Mouse (Mus musculus) kidney, postnatal 36 days (tissue): Measurements from ENCODE around the gene Myadml2.
A peak's percentile ranks its signal among the peaks of the same experiment; 100 is the strongest.

Source experiments
- DNase-seq, 2 experiments: peaks; one replicate each; pipeline ENCODE4 v3.0.0; 2021 to 2022; ENCODE audit warnings: mixed read lengths in 2 of 2

Gene Myadml2

DNA sequence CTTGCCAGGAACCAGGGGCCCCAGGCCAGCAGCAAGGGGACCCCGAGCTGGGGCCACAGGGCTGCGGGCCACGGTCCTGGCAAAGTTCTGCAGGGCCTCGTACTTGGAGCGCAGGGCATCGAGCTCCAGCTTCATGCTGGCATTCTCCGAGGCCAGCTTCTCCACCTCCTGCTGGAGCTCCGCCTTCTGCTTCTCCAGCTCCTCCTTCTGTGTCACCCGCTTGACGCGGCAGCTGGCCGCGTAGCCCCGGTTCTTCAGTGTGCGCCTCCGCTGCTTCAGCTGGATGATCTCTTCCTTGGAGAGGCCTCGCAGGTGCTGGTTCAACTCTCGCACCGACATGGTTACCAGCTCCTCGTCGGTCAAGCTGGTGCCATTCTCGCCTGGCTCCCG lies 18.6 kb downstream of the Myadml2 start:
- DNase-seq, result peak; percentile 75 to 79

DNA sequence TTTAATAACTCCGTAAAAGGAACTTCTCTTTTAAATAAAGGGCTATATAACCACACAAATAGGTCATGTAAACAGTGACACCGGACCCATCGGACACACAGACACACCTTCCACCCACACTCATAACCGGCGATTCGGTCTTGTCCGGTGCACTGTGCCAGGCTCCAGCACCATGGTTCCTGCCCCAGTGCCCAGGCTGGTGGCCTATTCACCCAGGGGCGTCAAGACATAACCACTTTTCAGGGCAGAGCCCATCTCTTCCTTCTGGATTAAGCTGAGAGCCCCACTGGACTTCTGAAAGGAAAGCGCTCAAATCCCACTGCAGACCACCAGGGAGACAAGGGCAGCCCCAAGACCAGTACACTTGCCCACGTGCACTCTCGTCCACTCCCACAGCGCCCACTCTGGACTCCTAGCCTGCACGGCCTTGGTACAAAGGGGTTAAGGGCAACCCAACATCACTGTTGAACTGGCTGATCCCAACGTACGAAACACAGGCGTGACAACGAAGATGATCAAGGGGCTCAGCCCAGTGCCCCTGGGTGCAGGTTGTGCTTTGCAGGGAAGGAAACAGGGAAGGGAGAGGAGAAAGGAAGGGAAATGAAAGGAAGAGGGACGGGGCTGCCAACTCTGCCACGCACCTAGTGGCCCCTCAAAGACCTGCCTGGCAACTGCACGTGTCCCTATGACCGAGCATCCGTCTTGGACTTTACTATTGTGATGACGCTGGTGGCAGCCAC lies 19.2 kb downstream of the Myadml2 start:
- DNase-seq, result no peak

DNA sequence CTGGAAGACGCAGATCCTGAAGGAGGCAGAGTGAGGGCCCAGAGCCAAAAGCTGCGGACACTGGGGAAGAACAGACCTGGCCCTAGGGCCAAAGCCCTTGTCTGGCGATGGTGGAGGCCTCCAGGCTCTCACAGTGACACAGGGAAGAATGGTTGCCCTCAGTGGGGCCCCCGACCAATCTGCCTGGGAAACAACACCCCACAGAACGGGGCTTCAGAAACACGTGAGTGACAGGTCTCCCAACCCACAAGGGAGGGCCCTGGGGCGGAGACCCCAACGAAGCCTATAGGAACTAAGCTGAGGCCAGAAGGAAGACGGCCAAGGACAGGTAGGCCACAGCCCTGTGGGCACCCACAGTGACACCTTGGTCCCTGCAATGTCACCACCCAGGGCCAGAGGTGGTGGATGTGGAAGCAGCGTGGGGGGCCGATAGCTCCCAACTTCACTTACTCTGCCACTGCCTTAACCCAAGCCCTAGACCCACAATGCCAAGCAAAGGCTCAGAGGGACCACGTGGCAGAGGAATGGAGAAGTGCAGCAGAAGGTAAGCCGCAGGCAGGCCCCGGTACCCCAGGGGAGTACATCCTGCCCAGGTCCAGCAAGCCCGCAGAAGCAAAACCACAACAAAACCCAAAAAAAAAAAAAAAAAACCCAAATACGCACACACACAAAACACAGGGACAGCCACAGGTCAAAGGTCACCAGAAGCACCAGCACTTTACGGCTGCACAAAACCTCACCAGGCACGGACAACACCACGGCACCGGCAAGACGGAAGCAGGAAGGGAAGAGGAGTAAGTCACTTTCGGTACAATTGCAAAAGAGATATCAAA lies 20.3 kb downstream of the Myadml2 start:
- peak; percentile 52 to 61 for DNase-seq

DNA sequence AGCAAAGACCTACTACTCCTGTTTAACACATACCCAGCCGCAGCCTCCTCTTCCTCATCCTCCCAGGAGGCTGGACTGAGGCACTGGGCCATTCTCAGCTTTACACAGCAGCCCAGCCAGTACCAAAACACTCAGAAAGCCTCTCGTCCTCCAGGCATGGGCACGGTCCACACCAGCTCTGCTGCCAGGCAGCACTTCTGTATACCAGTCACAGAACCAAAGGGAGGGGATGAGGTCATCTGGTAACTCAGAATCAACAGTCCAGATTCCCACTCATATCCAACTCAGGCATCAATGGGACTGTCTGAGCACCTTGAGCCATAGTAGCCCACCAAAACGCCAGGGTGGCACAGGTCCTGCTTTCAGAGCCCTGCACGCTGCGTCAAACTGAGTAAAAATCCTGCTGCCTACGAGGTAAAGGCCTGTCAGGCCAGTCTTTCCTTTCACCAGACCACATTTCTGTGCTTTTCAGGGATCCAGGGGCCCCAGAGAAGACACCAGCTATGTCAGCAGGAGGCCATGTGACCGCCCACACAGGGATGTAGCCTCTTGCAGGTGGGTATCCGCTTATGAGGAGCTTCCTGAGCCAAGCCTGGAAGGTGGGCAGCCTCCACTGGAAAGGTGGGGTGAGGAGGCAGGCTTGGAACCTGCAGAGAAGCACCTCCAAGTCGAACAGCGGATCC lies 21.0 kb downstream of the Myadml2 start:
- DNase-seq, result no peak

- no peak for DNase-seq
Measured at GRCm38 (mm10) chr11:120625152-120625775, 22.7 kb downstream of the Myadml2 start, which contains the start of gene Sirt7. Sirt7 (minus strand) TSS chr11:120625240.

- DNase-seq, result peak; percentile 89 to 95
Measured at GRCm38 (mm10) chr11:120624680-120625111, 23.3 kb downstream of the Myadml2 start.

DNA sequence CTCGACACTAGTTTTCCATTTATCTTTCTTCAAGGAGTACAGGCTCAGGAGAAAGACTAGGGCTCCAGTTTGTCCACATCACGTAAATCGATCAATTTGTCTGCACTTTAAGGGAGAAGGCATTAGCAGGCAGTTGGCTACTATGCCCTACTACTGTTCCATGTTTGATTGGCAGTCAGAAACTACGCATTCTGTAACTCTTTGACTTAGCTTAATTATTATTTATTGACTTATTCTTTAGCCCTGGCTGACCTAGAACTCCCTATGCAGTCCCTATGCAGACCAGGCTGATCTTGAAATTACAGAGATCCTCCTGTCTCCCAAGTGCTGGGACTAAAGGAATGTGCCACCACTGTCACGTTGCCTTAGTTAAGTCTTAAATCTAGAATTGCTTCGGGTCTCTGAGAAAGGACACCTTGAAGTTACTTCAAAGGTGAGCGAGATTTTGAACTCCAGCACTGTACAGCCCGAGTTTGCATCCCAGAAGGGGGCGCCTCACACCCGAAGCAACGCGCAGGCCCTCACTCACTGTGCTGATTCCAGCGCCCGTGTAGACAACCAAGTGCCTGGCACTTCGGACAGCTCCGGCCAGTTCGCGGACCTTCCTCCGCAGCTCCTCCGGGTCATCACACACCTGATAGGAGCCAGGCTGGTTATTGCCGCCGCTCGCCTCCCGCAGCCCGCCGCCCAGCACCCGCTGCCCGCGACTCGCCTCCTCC lies 23.8 kb downstream of the Myadml2 start:
- DNase-seq, result peak; percentile 81 to 89

DNA sequence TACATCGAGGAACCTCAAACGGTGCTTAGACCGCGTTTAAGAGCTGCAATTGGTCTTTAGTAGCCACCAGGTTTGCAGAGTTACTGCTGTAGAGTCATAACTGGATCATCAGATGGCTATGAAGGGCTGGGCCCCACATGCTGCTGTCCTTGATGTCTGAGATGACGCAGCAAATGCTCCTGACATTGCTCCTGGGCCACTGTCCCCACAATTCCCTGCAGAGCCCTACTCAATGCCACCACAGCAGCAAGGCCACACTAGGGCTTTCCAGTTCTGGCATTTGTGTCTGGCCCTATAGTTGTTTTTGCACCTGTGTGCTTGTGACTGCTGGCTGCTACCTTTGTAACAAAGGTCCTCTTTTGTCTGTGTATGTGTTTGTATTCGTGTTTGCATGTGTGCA lies 25.2 kb downstream of the Myadml2 start:
- DNase-seq, result no peak

- DNase-seq, result no peak
Measured at GRCm38 (mm10) chr11:120620195-120620594, 27.8 kb downstream of the Myadml2 start.

DNA sequence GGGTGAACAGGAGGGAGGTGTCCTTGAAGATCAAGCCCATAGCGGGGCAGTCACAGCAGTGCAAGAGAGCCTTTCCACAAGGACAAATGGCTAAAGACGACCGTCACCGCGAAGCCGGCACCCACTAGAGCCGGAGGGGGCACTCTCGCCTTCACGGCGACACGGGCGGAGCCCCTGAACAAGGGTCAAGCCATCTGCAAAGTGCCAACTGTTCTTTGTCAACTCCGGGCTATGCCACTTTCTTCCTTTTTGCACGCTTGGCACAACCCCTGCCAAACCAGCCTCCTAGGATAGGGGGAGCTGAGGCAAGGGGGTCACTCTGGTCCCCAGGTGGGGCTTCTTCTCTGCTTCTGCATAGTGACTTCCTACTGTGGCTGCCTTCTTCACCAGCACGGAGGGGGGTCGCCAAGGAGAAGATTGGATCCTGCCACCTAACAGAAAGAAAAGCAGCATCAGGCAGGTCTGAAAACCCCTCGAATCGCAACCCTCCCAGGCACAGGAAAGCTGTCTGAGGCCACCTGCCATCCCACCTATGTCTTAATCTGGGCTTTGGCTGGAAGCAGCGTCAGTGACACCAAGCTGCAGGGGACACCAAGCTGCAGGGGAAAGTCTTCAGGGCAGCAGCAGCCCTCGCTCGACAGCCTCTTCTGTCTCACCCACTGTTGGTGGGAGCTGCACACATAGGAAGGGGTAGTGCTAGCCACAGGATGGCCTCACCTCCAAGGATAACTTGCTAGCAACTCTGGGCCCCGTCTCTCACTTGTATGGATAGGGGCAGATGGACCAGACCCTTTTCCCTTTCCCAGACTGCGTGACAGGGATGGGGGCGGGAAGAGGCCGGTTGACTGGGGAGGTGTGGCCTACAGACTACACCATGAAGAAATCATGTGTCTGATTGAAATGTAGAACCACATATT lies 29.1 kb downstream of the Myadml2 start:
- DNase-seq, result no peak

- DNase-seq, result peak; percentile 95 to 98
Measured at GRCm38 (mm10) chr11:120617519-120618112, 30.3 kb downstream of the Myadml2 start, which contains the start of gene Pcyt2. Pcyt2 (minus strand) TSS chr11:120617936.

DNA sequence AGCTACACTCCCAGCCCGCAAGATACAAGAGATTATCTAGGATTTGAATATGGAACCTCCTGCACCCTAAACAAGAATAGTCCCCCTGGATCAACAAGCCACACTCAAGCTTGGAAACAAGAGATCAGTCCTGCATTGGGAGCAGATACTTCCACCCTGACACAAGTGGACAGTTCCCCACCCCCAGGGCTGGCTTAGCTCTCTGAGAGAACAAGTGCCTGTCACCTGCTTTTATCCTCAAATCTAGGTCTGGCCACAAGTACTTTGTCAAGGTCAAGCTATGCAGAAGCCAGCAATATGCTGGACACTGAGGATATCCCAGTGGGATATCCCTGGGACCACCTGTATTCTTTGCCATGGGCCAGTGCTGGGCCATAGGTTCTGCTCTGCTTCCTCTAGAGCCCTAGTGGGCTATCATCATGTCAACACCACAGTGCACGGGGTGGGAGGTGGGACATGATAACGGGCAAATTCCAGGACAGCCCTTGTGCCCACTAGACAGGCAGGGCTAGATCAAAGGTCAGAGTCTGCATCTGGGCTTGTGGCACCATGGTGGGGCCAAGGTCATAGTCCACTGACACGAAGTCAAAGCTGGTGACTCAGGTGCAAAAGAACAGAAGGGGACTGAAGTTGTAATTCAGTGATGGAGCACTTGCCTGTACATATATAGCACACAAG lies 31.2 kb downstream of the Myadml2 start:
- peak; percentile 74 to 84 for DNase-seq

- no peak for DNase-seq
Measured at GRCm38 (mm10) chr11:120615606-120616203, 32.3 kb downstream of the Myadml2 start.

GRCm38 (mm10) chr11:120615167-120615566 lies 32.8 kb downstream of the Myadml2 start:
- DNase-seq, result no peak

DNA sequence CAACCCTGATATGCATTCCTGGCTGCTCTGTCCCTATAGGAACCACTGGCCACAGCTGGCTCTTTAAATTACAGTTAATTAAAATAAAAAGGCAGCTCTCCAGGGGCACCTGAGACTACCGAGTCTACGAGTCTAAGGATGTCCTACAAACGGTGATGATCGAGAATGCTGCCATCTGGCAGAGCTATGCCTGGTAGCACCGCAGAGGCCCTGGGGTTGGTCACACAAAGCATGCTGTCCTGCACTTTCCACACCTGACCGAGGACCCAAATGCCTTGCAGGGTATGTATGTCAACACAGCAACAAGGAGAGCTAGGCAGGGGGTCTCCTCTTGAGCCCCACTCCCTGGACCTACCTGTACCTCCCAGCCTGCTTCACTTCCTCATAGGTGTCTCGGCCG lies 34.0 kb downstream of the Myadml2 start:
- DNase-seq, result no peak

DNA sequence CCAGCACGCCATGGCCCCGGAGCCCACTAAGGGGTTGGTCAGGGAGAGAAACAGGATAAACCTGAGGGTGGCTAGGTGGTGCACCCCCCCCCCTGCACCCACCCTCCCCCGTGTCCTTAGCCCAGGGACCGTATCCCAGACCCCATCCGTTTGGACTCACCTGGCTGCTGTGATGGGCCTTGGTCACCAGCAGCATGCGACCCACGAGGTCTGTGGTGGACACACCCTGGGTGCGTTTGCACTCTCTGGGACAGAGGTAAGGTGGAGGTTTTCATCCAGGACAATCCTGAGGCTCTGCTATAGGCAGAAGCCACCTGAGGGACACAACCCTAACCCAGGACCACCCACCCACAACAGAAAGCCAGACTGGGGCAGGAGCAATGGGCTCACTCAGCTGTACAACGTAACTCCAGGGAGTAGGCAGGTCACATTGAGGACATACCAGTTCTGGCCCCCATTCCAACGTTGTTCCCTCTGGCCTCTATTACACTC lies 34.4 kb downstream of the Myadml2 start:
- DNase-seq, result no peak

GRCm38 (mm10) chr11:120612763-120613162 lies 35.2 kb downstream of the Myadml2 start:
- DNase-seq, result peak; percentile 76 to 89

DNA sequence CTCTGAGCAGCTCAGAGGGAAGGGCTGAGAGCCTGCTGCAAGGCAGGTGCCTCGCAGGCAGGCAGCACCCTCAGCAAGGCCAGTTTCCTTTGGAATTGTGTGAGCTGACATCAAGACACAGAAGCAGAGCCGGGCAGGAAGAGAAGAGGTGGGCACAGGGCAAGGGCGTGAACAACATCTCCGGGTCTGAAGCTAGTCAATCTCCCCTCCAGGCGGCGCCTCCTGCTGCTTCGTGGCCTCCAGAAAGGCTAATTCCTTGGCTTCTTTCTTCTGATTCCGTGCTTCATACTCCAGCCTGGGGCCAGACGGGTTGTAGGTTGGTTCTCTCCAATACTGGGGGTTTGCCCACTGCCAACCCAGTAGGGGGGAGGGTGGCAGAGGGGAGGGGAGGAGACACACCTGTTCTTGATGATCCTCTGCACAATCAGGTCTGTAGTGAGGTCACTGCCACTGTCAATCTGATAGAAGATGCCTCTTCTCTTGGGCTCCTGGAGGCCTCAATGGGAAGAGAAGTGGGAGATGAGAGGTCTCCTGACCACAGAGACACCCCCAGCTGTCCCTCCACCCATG lies 37.4 kb downstream of the Myadml2 start:
- DNase-seq, result no peak

GRCm38 (mm10) chr11:120609250-120609649 lies 38.7 kb downstream of the Myadml2 start:
- peak; percentile 67 for DNase-seq
